ENCODE assay signal across 7 mouse cellular contexts in genomic region chr4:89309996-89310395, GRCm38 (mm10). TPM values are rescaled to one million over a fixed set of nuclear protein-coding genes. Genes with fewer than 3 reads are reported as not detected.
A peak's percentile ranks its signal among the peaks of the same experiment; 100 is the strongest.
DNase-seq lines count a peak whose midpoint lies in the region; ATAC-seq and TF ChIP-seq lines count a peak whose summit lies in the region.

No protein-coding gene starts in this region.

- H3K9ac ChIP-seq in lung, embryonic 15.5 days = no peak overlapping the region
- H3K9ac ChIP-seq in intestine, embryonic 16.5 days (ENCODE audit: low read depth, low read length) = peak overlapping the region; percentile 76

- H3K4me1 ChIP-seq in lung, embryonic 15.5 days = peaks cover 7% of the 10 kb centered on the region
- peaks cover 15% of the 10 kb centered on the region for H3K4me1 ChIP-seq in forebrain, embryonic 10.5 days
- peaks cover 6% of the 10 kb centered on the region for H3K4me1 ChIP-seq in intestine, embryonic 16.5 days (ENCODE audit: control insufficient read depth, insufficient read depth, low read length)
- peaks cover 6% of the 10 kb centered on the region for H3K4me1 ChIP-seq in small intestine, adult 2 months (ENCODE audit: control insufficient read depth, insufficient read depth, insufficient read length, low read length)

- H3K4me2 ChIP-seq in lung, embryonic 15.5 days = peak overlapping the region; percentile 94
- H3K4me2 ChIP-seq in intestine, embryonic 16.5 days (ENCODE audit: low read depth, low read length) = peak overlapping the region; percentile 86

- ATAC-seq in lung, embryonic 15.5 days (ENCODE audit: borderline replicate concordance, extremely low read depth, low FRiP score, low TSS enrichment) = no peak
- no peak for ATAC-seq in intestine, embryonic 16.5 days

- no peaks in the 10 kb centered on the region for H3K36me3 ChIP-seq in lung, embryonic 15.5 days
- H3K36me3 ChIP-seq in forebrain, embryonic 10.5 days (replicated peaks) = no peaks in the 10 kb centered on the region
- no peaks in the 10 kb centered on the region for H3K36me3 ChIP-seq in intestine, embryonic 16.5 days (ENCODE audit: control insufficient read depth, insufficient read depth, low read length)
- H3K36me3 ChIP-seq in small intestine, adult 2 months (ENCODE audit: control insufficient read depth, insufficient read depth, low read length) = peaks cover 27% of the 10 kb centered on the region

- peaks cover 70% of the 10 kb centered on the region for H3K27me3 ChIP-seq in lung, embryonic 15.5 days
- peaks cover 92% of the 10 kb centered on the region for H3K27me3 ChIP-seq in forebrain, embryonic 10.5 days (ENCODE audit: poor library complexity, severe bottlenecking)
- peaks cover 45% of the 10 kb centered on the region for H3K27me3 ChIP-seq in intestine, embryonic 16.5 days (replicated peaks; ENCODE audit: control insufficient read depth, insufficient read depth, low read length)
- peaks cover 6% of the 10 kb centered on the region for H3K27me3 ChIP-seq in small intestine, adult 2 months (ENCODE audit: control insufficient read depth, insufficient read depth, low read length)

- no peak overlapping the region for H3K27ac ChIP-seq in lung, embryonic 15.5 days
- no peak overlapping the region for H3K27ac ChIP-seq in forebrain, embryonic 10.5 days
- H3K27ac ChIP-seq in intestine, embryonic 16.5 days (ENCODE audit: low read length) = no peak overlapping the region
- H3K27ac ChIP-seq in small intestine, adult 2 months (ENCODE audit: insufficient read depth, low read depth, low read length) = peak overlapping the region; percentile 95

- WGBS in lung, embryonic 15.5 days = 3% methylated on average over 11 of the region's 11 CpGs
- 2% methylated on average over 11 of the region's 11 CpGs for WGBS in forebrain, embryonic 10.5 days
- WGBS in intestine, embryonic 16.5 days = 5% methylated on average over 11 of the region's 11 CpGs
- WGBS in small intestine, adult 2 months = 20% methylated on average over 11 of the region's 11 CpGs

- TF ChIP-seq POLR2A in small intestine, adult 2 months (IDR thresholded peaks at IDR 0.05; ENCODE audit: low read depth, low read length) = no peak

- peak overlapping the region; percentile 49 for H3K4me3 ChIP-seq in lung, embryonic 15.5 days
- peak overlapping the region; percentile 67 for H3K4me3 ChIP-seq in forebrain, embryonic 10.5 days
- peak overlapping the region; percentile 69 for H3K4me3 ChIP-seq in intestine, embryonic 16.5 days (ENCODE audit: low read length)
- peak overlapping the region; percentile 91 for H3K4me3 ChIP-seq in small intestine, adult 2 months (ENCODE audit: low read depth, low read length)

- no peak for TF ChIP-seq CTCF in small intestine, adult 2 months (IDR thresholded peaks at IDR 0.05; ENCODE audit: extremely low read depth, insufficient read length, insufficient replicate concordance, low read depth, low read length)

- no peak for DNase-seq in lung, postnatal 25 days (ENCODE audit: low spot score)
- DNase-seq in forebrain, embryonic 10.5 days (ENCODE audit: extremely low spot score, low spot score) = no peak
- DNase-seq in c-Kit-positive CD71-positive TER-119-positive erythroid progenitor cells, embryonic 14.5 days (ENCODE audit: low spot score) = no peak
- no peak for DNase-seq in B cell, adult 2 months

- no peaks in the 10 kb centered on the region for H3K9me3 ChIP-seq in lung, embryonic 15.5 days
- no peaks in the 10 kb centered on the region for H3K9me3 ChIP-seq in forebrain, embryonic 10.5 days
- no peaks in the 10 kb centered on the region for H3K9me3 ChIP-seq in intestine, embryonic 16.5 days (ENCODE audit: control insufficient read depth, low read length)

RNA-seq across cellular contexts. Expression of gene Cdkn2b, which starts 0.8 kb away (rescaled TPM):
- polyA plus RNA-seq in lung, embryonic 15.5 days (2015; fragmentation: Nextera tagmentation; extraction: Ambion mirVana) = 3.8 and 4.1 TPM in 2 replicates
- polyA plus RNA-seq in forebrain, embryonic 10.5 days (2016; fragmentation: Nextera tagmentation; extraction: Ambion mirVana) = 0.10 and 0.15 TPM in 2 replicates
- 25.5 and 26.0 TPM in 2 replicates for polyA plus RNA-seq in intestine, embryonic 16.5 days (2015; fragmentation: Nextera tagmentation; extraction: Ambion mirVana)
- 136 and 280 TPM in 2 replicates for polyA plus RNA-seq in small intestine, adult 2 months (2012; rRNA removed)

RNA-seq across cellular contexts. Expression of gene Cdkn2a, which starts 15.5 kb away (rescaled TPM):
- not detected in 2 replicates for polyA plus RNA-seq in lung, embryonic 15.5 days (2015; fragmentation: Nextera tagmentation; extraction: Ambion mirVana)
- polyA plus RNA-seq in forebrain, embryonic 10.5 days (2016; fragmentation: Nextera tagmentation; extraction: Ambion mirVana) = not detected in 2 replicates
- not detected in 2 replicates for polyA plus RNA-seq in intestine, embryonic 16.5 days (2015; fragmentation: Nextera tagmentation; extraction: Ambion mirVana)
- 0.39 and 0.93 TPM in 2 replicates for polyA plus RNA-seq in small intestine, adult 2 months (2012; rRNA removed)
